Mouse (Mus musculus) MEL (cell line): ENCODE measurements at regions not wholly inside any gene's neighbourhood (a gene's known extent, or its start where the extent isn't known, plus 50 kb on each side); places are given as distances from the start of the nearest gene placed in this dataset.

Experiments used
- DNase-seq: peaks from one replicate; pipeline ENCODE4 v3.0.0; 2011; ENCODE audit warnings: low read depth, low spot score
- H3K27ac ChIP-seq: 2 replicates; pipeline ENCODE4 v1.5.1; 2012; ENCODE audit warnings: low read depth, mild to moderate bottlenecking, control low read depth, low read length, moderate library complexity; ENCODE audit not compliant: control insufficient read depth
- H3K27me3 ChIP-seq, 2 experiments: fragments of 150-350 bp in 1 of 2; sonication (generic) in 1 of 2; 2 replicates each; pipeline ENCODE4 v1.6.1; 2012; ENCODE audit warnings: low read length in 2 of 2, mild to moderate bottlenecking in 2 of 2, improper control_type of control experiment in 1 of 2, moderate library complexity in 1 of 2; ENCODE audit not compliant: insufficient read depth in 2 of 2, control insufficient read depth in 1 of 2
- H3K36me3 ChIP-seq, 2 experiments: 2 replicates each; pipeline ENCODE4 v1.6.1; 2012 to 2014; ENCODE audit warnings: low read length in 2 of 2, improper control_type of control experiment in 1 of 2, inconsistent platforms in 1 of 2, mild to moderate bottlenecking in 1 of 2; ENCODE audit not compliant: insufficient read depth in 2 of 2, control insufficient read depth in 1 of 2
- H3K4me1 ChIP-seq, 2 experiments: fragments of 150-350 bp in 1 of 2; sonication (generic) in 1 of 2; 2 replicates each; pipeline ENCODE4 v1.6.1; 2012; ENCODE audit warnings: low read length in 2 of 2, improper control_type of control experiment in 1 of 2, mild to moderate bottlenecking in 1 of 2; ENCODE audit not compliant: insufficient read depth in 2 of 2, control insufficient read depth in 1 of 2
- H3K4me3 ChIP-seq, 2 experiments: fragments of 150-350 bp in 1 of 2; sonication (generic) in 1 of 2; 2 replicates each; pipeline ENCODE4 v1.5.1; 2012; ENCODE audit warnings: low read depth in 2 of 2, low read length in 2 of 2, mild to moderate bottlenecking in 2 of 2, moderate library complexity in 2 of 2, control low read depth in 1 of 2, improper control_type of control experiment in 1 of 2; ENCODE audit not compliant: control insufficient read depth in 1 of 2, insufficient read depth in 1 of 2
- H3K79me2 ChIP-seq: 2 replicates; pipeline ENCODE4 v1.6.1; 2012; ENCODE audit warnings: mild to moderate bottlenecking, low read length, moderate library complexity; ENCODE audit not compliant: control insufficient read depth, poor library complexity, insufficient read depth
- H3K9ac ChIP-seq: 2 replicates; pipeline ENCODE4 v1.6.1; 2012; ENCODE audit warnings: low read depth, mild to moderate bottlenecking, control low read depth, low read length, moderate library complexity; ENCODE audit not compliant: control insufficient read depth, poor library complexity, severe bottlenecking
- H3K9me3 ChIP-seq: fragments of 150-350 bp; sonication (generic); replicated peaks from 2 replicates; pipeline ENCODE4 v1.6.1; 2012; ENCODE audit warnings: mild to moderate bottlenecking, low read length, improper control_type of control experiment, moderate library complexity; ENCODE audit not compliant: insufficient read depth
- CHD1 ChIP-seq: IDR thresholded peaks from 2 replicates; pipeline ENCODE4 v1.6.1; 2012; ENCODE audit warnings: low read depth, mild to moderate bottlenecking, inconsistent platforms, low read length, improper control_type of control experiment
- CHD2 ChIP-seq: IDR thresholded peaks from 2 replicates; pipeline ENCODE4 v1.6.1; 2011; ENCODE audit warnings: low read length, improper control_type of control experiment
- E2F4 ChIP-seq: IDR thresholded peaks from 2 replicates; pipeline ENCODE4 v1.6.1; 2011; ENCODE audit warnings: low read depth, low read length, improper control_type of control experiment, borderline replicate concordance
- ELF1 ChIP-seq: IDR thresholded peaks from 2 replicates; pipeline ENCODE4 v1.6.1; 2014; ENCODE audit warnings: low read depth, mild to moderate bottlenecking, inconsistent platforms, low read length, improper control_type of control experiment, moderate library complexity
- EP300 ChIP-seq, 2 experiments: IDR thresholded peaks; 2 replicates each; pipeline ENCODE4 v1.6.1; 2011; ENCODE audit warnings: improper control_type of control experiment in 2 of 2, low read length in 2 of 2, low read depth in 1 of 2, mild to moderate bottlenecking in 1 of 2
- ETS1 ChIP-seq: IDR thresholded peaks from 2 replicates; pipeline ENCODE4 v1.6.1; 2012; ENCODE audit warnings: low read depth, mild to moderate bottlenecking, inconsistent platforms, low read length, improper control_type of control experiment, moderate library complexity
- GATA1 ChIP-seq: IDR thresholded peaks from 2 replicates; pipeline ENCODE4 v1.6.1; 2011; ENCODE audit warnings: low read depth, low read length, improper control_type of control experiment
- KAT2A ChIP-seq: conservative IDR thresholded peaks from 2 replicates; pipeline ENCODE4 v1.6.1; 2012; ENCODE audit warnings: low read depth, low read length, improper control_type of control experiment, inconsistent platforms
- MAFK ChIP-seq: IDR thresholded peaks from 2 replicates; pipeline ENCODE4 v1.6.1; 2011; ENCODE audit warnings: low read depth, mild to moderate bottlenecking, low read length, improper control_type of control experiment, borderline replicate concordance
- MAX ChIP-seq: IDR thresholded peaks from 2 replicates; pipeline ENCODE4 v1.6.1; 2011; ENCODE audit warnings: low read length, improper control_type of control experiment
- MAZ ChIP-seq: IDR thresholded peaks from 2 replicates; pipeline ENCODE4 v1.6.1; 2012; ENCODE audit warnings: low read depth, mild to moderate bottlenecking, inconsistent platforms, low read length, improper control_type of control experiment
- MYB ChIP-seq: IDR thresholded peaks from 2 replicates; pipeline ENCODE4 v1.6.1; 2011; ENCODE audit warnings: mild to moderate bottlenecking, low read depth, low read length, improper control_type of control experiment
- NELFE ChIP-seq: IDR thresholded peaks from 2 replicates; pipeline ENCODE4 v1.6.1; 2011; ENCODE audit warnings: low read depth, low read length, improper control_type of control experiment
- POLR2AphosphoS2 ChIP-seq: IDR thresholded peaks from 2 replicates; pipeline ENCODE4 v1.6.1; 2011; ENCODE audit warnings: low read length, improper control_type of control experiment
- POLR2AphosphoS5 ChIP-seq: IDR thresholded peaks from 2 replicates; pipeline ENCODE4 v1.6.1; 2012; ENCODE audit warnings: low read depth, borderline replicate concordance, mild to moderate bottlenecking, inconsistent platforms, low read length, moderate library complexity, mixed read lengths
- RCOR1 ChIP-seq: IDR thresholded peaks from 2 replicates; pipeline ENCODE4 v1.6.1; 2012; ENCODE audit warnings: low read depth, mild to moderate bottlenecking, inconsistent platforms, low read length, improper control_type of control experiment
- SMC3 ChIP-seq: IDR thresholded peaks from 2 replicates; pipeline ENCODE4 v1.6.1; 2011; ENCODE audit warnings: low read depth, low read length, improper control_type of control experiment
- TBP ChIP-seq: IDR thresholded peaks from 2 replicates; pipeline ENCODE4 v1.8.0; 2011; ENCODE audit warnings: low read depth, low read length, improper control_type of control experiment
- UBTF ChIP-seq: IDR thresholded peaks from 2 replicates; pipeline ENCODE4 v1.6.1; 2012; ENCODE audit warnings: low read depth, mild to moderate bottlenecking, inconsistent platforms, low read length, improper control_type of control experiment, moderate library complexity, borderline replicate concordance; ENCODE audit not compliant: insufficient read depth
- USF2 ChIP-seq, 2 experiments: IDR thresholded peaks; 2 replicates each; pipeline ENCODE4 v1.6.1; 2011 to 2012; ENCODE audit warnings: improper control_type of control experiment in 2 of 2, low read length in 2 of 2, borderline replicate concordance in 1 of 2, inconsistent platforms in 1 of 2, low read depth in 1 of 2, mild to moderate bottlenecking in 1 of 2; ENCODE audit not compliant: insufficient read depth in 1 of 2
- ZKSCAN1 ChIP-seq: IDR thresholded peaks from 2 replicates; pipeline ENCODE4 v1.6.1; 2012; ENCODE audit warnings: low read depth, mild to moderate bottlenecking, inconsistent platforms, low read length, improper control_type of control experiment, moderate library complexity
- ZMIZ1 ChIP-seq: IDR thresholded peaks from 2 replicates; pipeline ENCODE4 v1.6.1; 2012; ENCODE audit warnings: low read depth, mild to moderate bottlenecking, inconsistent platforms, low read length, improper control_type of control experiment, moderate library complexity

DNA sequence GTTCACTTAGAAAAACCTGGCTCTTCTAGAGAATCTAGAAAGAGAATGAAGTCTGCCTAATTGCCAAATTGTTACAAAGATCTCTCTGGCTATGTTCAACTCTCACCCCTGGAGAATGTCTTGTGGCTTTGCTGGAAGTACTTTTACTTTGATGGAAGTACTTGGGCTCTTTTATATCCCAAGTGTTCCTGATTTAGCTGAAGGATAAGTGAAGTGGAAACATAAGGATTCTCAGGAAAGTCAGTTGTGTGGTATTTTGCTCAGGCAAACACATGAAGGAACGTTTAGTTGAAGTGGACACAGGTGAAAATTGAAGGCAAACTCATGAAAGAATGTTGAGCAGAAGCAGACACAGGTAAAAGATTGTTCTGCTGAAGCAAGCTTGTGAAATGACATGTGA, 1340.0 kb upstream of the Sel1l start:
- no peak overlapping the region for H3K4me3 ChIP-seq
- no peak overlapping the region for H3K9ac ChIP-seq
- no peak for TF ChIP-seq ELF1
- no peak for TF ChIP-seq CHD2
- TF ChIP-seq CHD1 = no peak
- TF ChIP-seq EP300 (IDR thresholded peaks at IDR 0.05; ENCODE audit: low read depth in 1 of 2, low read length in 2 of 2) = no peak
- TF ChIP-seq RCOR1 = no peak
- no peaks in the 10 kb centered on the region for H3K9me3 ChIP-seq
- no peaks in the 10 kb centered on the region for H3K27me3 ChIP-seq
- H3K79me2 ChIP-seq = no peaks in the 10 kb centered on the region
- DNase-seq = no peak
- no peaks in the 10 kb centered on the region for H3K4me1 ChIP-seq
- no peak overlapping the region for H3K27ac ChIP-seq
- no peaks in the 10 kb centered on the region for H3K36me3 ChIP-seq

GRCm38 (mm10) chr12:93173744-93174143, 1324.8 kb upstream of the Sel1l start:
- Histone ChIP-seq H3K27ac (no peak overlapping the region), H3K79me2 (no peaks in the 10 kb centered on the region), H3K36me3 (no peaks in the 10 kb centered on the region), H3K9ac (no peak overlapping the region), H3K9me3 (no peaks in the 10 kb centered on the region), H3K27me3 (no peaks in the 10 kb centered on the region), H3K4me3 (no peak overlapping the region), H3K4me1 (no peaks in the 10 kb centered on the region)
- DNase-seq = no peak
- TF ChIP-seq ELF1 (no peak), EP300 (IDR thresholded peaks at IDR 0.05; ENCODE audit: low read depth in 1 of 2, low read length in 2 of 2) (no peak), NELFE (no peak), POLR2AphosphoS2 (no peak), ZMIZ1 (no peak), MYB (no peak), E2F4 (no peak), POLR2AphosphoS5 (no peak), KAT2A (no peak), ETS1 (no peak), ZKSCAN1 (no peak), UBTF (no peak), USF2 (IDR thresholded peaks at IDR 0.05; ENCODE audit: borderline replicate concordance in 1 of 2, insufficient read depth in 1 of 2, low read depth in 1 of 2, low read length in 2 of 2) (no peak), MAFK (no peak), MAX (no peak), MAZ (no peak), CHD1 (no peak), SMC3 (no peak), GATA1 (no peak), TBP (no peak)
